Mouse (Mus musculus): ENCODE measurements around the gene Gtf2i.

Gene Gtf2i

DNA sequence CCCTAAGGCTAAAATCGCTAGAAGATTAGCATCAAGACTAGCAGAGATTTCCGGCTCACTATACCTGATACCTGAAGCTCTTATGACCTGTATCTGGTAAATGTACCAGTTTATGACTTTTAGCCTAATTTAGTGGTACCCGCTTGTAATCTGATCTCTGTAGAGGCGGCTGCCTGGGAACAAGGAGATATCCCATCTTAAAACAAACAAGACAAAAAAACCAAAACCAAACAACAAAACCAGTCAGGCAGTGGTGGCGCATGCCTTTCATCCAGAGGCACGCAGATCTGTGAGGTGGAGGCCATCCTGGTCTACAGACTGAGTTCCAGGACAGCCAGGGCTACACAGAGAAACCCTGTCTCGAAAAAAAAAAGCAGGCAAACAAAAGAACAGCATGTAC lies 7.1 kb upstream of the Gtf2i start:
- no peak for DNase-seq

GRCm38 (mm10) chr5:134318903-134319302 lies 4.3 kb upstream of the Gtf2i start:
- DNase-seq, result no peak

DNA sequence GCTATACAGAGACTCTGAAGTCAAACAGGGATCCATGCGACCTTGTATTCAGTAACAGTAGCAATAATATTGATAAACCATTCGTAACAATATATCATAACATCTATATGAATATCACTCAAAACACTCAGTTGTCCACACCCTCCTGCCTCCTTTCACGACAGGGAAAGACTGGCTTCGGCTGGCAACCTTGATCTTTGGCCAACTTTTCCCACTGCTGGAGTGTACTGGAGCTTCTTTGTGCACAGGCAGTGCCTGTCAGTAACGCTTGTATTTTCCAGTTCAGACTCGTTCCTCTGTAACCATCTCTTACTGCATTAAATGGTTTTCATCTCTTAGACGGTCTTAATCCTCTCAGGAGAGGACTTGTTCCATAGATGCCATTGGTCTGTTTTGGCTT lies 2.2 kb upstream of the Gtf2i start:
- DNase-seq, result peak; percentile 81

- DNase-seq, result peak; percentile 95
Observed at GRCm38 (mm10) chr5:134315623-134316350, 1.2 kb upstream of the Gtf2i start.

DNA sequence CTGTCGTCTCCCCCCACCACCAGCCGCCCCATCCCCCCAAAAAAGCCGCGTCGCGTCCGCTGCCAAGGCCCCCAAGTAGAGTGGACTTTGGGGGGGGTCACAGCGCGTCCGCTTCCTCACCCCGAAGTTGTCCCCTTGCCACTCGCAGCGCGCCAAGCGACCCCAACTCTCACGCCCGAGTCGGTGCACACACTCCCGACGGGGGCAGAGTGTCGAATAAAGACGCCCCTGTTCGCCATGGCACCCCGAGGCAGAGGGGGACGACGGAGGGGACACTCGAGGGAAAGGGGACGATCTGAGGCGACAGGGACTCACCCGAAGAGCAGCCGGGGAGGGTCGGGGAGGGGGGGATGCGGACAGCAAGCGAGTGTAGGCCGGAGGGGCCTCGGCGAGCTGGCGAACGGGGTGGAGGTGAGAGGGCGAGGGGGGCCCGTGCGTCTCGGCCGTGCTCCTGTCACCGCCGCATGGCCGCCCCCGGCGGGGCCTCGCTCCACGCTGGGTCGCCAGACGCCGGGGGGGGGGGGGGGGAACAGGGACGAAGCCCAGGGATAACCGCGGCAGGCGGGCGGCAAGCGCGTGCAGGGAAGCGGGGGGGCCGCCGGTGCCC lies 389 bp downstream of the Gtf2i start:
- DNase-seq, result no peak

GRCm38 (mm10) chr5:134313451-134314067 lies 1.0 kb downstream of the Gtf2i start:
- peak; percentile 100 for DNase-seq

DNA sequence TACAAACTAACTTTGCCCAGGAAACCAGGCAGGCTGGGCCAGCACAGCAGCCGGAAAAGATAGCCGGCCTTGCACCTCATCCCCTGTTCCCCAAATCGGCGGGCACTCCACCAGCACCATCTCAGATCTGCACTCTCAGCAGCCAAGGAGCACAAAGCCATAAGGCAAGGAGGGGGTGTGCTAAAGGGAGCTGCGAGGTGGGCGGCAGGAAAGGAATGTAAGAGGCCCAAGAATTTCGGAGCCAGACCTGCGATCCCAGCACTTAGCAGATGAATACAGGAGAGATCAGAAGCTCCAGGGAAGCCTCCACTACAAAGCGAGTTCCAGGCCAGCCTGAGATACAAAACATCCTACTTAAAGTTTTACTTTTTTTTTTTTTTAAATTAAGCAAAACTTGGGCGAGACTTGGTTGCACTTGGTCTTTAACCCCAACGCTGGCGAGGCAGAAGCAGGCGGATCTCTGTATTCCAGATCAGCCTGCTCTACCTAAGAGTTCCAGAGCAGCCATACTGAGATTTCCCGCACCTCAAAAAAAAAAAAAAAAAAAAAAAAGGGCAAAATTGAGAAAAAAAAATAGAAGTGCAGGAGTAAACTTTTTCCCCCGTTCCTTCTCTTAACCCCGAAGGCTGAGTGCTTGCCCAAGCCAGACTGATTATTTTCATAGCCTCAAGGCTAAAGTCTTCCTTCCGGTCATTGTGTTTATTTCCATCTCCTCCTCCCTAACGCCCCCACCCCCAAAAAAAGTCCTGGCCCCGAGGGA lies 1.7 kb downstream of the Gtf2i start:
- DNase-seq, result peak; percentile 96

- no peak for DNase-seq
Observed at GRCm38 (mm10) chr5:134311894-134312411, 2.6 kb downstream of the Gtf2i start.

GRCm38 (mm10) chr5:134310201-134310600 lies 4.4 kb downstream of the Gtf2i start:
- DNase-seq, result no peak

DNA sequence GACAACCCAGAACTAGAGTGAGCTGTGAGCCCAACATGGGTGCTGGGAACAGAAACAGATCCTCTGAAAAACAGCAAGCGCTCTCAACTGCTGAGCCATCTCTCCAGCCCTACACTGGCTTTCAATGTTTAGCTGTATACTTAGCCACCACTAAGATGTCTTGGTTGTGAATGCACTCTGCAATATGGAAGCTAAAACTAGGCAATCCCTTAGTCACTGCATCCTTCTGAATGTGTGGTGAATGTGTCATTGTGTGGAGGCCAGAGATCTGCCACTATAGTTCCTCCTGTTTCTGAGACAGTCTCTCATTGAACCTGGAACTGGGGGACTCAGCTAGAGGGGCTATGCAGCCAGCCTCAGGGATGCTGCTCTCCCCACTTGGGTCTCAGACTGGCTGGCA lies 5.2 kb downstream of the Gtf2i start:
- no peak for DNase-seq

DNA sequence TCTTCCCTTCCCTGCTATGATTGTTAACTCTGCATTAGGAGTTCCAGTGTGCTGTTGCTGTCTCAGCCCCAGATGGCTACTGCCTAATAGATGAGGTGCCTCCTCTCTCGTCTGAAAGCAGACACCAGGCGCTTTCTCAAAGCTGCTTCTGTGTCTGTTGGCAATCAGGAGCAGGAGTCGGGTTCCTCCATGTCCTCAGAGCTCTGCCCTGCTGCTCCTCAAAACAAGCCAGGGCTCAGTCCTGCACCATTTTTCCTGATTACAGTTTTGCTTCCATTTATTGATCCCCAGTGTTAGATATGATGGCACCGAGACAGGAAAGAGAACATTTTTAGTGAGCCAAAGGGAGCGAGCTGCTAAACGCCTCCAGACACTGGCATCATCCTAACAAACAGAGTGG lies 9.9 kb downstream of the Gtf2i start:
- DNase-seq, result no peak

GRCm38 (mm10) chr5:134295277-134296050 lies 19.1 kb downstream of the Gtf2i start:
- DNase-seq, result no peak

DNA sequence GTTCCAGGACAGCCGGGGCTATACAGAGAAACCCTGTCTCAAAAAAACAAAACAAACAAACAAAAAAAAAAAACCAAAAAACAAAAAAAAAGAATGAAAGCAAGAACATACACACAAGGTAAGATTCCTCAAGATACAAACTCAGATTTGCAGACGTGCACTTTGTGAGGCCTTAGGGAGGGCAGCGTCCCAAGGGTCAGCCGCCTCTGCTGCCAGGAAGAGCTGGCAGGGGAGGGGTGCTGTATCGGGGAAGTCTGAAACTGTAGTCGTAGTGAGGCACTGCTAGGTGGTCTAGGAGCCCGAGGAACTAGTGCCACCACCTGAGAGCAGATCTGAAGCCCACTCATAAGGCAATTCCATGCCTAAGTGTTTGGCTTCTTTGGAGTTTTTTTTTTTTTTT lies 20.0 kb downstream of the Gtf2i start:
- no peak for DNase-seq

- DNase-seq, result no peak
Observed at GRCm38 (mm10) chr5:134291096-134291495, 23.5 kb downstream of the Gtf2i start.

GRCm38 (mm10) chr5:134289935-134290560 lies 24.5 kb downstream of the Gtf2i start:
- no peak for DNase-seq

DNA sequence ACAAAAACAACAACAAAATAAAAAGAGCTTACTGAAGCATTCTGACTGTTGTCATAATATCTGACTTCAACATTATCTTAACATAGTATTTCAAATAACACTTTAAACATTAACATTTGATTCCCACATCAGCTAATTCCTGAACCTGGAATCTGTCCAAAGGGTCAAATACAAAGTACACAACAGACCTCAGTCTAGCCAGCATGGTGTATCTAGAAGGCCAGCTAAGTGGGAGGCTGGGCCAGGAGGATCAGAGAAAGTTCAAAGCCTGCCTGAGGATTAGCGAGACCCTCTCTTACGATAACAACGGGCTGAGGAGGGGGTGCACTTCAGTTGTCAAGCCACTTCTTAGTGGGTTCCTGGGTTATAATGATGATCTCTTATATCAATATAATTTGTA lies 26.5 kb downstream of the Gtf2i start:
- no peak for DNase-seq

- DNase-seq, result no peak
Observed at GRCm38 (mm10) chr5:134284921-134285320, 29.6 kb downstream of the Gtf2i start.

DNA sequence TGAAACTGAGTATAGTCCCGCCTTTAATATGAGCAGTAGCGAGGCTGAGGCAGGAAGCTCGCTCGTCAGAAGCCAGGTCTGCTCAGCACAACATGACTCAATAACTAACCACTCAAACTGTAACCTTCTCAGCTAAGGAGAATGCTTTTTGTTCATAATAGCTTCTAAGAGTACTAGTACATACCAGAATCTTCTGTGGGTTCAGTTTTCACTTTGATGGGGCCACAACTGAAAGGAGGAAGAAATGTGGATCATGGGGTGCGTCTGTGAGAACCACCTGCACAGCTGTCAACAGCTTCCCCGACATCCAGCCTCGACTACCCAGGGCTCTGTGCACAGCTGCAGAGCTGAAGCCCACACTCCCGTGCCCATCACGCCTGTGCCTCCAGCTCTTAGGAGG lies 32.0 kb downstream of the Gtf2i start:
- no peak for DNase-seq

DNA sequence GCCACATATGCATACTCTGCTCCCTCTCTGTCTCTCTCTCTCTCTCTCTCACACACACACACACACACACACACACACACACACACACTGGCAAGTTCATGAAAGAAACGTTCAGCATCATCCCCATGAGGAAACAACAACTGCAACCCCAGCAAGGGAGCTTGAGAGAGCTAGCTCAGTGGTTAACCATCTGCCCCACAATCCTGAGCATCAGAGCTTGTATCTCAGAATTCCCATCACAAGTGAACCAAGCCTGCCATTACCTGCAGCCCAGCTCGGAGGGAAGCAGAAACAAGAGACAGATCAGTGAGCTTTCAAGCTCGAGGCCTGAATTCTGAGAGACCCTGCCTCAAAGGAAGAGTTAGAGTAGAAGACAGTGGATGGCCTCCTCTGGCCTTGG lies 32.5 kb downstream of the Gtf2i start:
- DNase-seq, result no peak

DNA sequence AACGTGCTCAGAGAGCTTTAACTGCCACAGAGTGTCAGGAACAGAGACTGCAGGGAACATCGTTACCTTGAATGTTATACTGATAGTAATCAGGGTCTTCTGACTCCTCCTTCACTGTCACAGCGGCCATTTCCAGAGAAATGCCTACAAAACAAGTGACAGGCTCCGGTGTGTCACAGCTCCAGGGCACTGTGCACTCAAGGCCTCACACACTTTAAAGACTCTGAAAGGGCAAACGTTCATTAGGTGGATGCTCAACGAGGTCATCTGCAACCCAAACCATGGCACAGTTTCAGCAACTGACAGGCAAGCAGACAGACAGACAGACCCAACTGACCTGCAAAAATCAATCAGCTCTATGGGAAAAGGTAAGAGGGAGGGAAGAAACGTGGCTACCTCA lies 35.2 kb downstream of the Gtf2i start:
- DNase-seq, result no peak

GRCm38 (mm10) chr5:134277109-134277508 lies 37.5 kb downstream of the Gtf2i start:
- no peak for DNase-seq

DNA sequence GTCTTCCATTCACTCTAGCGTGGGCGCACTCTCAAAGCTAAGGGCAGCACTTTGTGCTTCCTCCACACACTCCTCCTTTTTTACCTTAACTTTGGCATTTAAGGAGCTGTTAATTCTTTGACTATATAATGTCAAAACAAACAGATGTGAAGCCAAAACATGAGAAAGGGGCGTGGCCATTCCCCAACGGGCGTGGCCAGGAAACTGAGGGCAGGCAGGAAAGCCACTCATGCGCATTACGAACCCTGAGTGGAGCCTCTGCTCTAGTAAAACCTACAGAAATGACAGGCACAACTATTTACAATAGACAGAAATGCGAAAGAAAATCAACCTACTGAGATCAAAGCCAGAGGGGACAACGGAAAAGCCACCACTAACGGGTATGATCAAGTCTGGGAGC lies 39.0 kb downstream of the Gtf2i start:
- no peak for DNase-seq

All from heart, adult 11 months (tissue).